Mouse (Mus musculus): ENCODE data around the gene Gas2l1.

- TF ChIP-seq POLR2A (IDR thresholded peaks at IDR 0.05; ENCODE audit: low read depth, low read length) (no peak), CTCF (conservative IDR thresholded peaks at IDR 0.05; ENCODE audit: insufficient read depth, insufficient read length, low read depth, low read length) (no peak)
These were observed 48.8 kb downstream of the Gas2l1 start for GRCm38 (mm10) chr11:5016286-5016685.

All from kidney, adult 2 months (tissue).